Mouse (Mus musculus) olfactory bulb, adult 2 months (tissue): ENCODE measurements at regions not wholly inside any gene's neighbourhood (a gene's known extent, or its start where the extent isn't known, plus 50 kb on each side); places are given as distances from the start of the nearest gene placed in this dataset.
"Not testable (repeated sequence)": the region's sequence is repeated elsewhere in the genome, so short reads cannot be mapped to it uniquely, and the experiment has no call there.

Source experiments
- H3K27ac ChIP-seq: fragments of 200-500 bp; 2 replicates; pipeline ENCODE4 v1.5.1; 2012; ENCODE audit warnings: low read depth, low read length; ENCODE audit not compliant: insufficient read depth
- H3K4me1 ChIP-seq: fragments of 200-500 bp; 2 replicates; pipeline ENCODE4 v1.6.1; 2012; ENCODE audit warnings: low read length; ENCODE audit not compliant: control insufficient read depth, insufficient read depth
- H3K4me3 ChIP-seq: fragments of 200-500 bp; 2 replicates; pipeline ENCODE4 v1.5.1; 2012; ENCODE audit warnings: mild to moderate bottlenecking, low read depth, low read length, moderate library complexity; ENCODE audit not compliant: insufficient read depth
- POLR2A ChIP-seq: fragments of 200-500 bp; IDR thresholded peaks from 2 replicates; pipeline ENCODE4 v1.6.1; 2012; ENCODE audit warnings: mild to moderate bottlenecking, low read depth, low read length, moderate library complexity; ENCODE audit not compliant: insufficient read depth
- WGBS: fragments of 180-500 bp; shearing (Covaris S2); methylation state at CpG from one replicate; pipeline ENCODE4 v1.1.7; 2018; 5-methylcytosine and 5-hydroxymethylcytosine counted together

DNA sequence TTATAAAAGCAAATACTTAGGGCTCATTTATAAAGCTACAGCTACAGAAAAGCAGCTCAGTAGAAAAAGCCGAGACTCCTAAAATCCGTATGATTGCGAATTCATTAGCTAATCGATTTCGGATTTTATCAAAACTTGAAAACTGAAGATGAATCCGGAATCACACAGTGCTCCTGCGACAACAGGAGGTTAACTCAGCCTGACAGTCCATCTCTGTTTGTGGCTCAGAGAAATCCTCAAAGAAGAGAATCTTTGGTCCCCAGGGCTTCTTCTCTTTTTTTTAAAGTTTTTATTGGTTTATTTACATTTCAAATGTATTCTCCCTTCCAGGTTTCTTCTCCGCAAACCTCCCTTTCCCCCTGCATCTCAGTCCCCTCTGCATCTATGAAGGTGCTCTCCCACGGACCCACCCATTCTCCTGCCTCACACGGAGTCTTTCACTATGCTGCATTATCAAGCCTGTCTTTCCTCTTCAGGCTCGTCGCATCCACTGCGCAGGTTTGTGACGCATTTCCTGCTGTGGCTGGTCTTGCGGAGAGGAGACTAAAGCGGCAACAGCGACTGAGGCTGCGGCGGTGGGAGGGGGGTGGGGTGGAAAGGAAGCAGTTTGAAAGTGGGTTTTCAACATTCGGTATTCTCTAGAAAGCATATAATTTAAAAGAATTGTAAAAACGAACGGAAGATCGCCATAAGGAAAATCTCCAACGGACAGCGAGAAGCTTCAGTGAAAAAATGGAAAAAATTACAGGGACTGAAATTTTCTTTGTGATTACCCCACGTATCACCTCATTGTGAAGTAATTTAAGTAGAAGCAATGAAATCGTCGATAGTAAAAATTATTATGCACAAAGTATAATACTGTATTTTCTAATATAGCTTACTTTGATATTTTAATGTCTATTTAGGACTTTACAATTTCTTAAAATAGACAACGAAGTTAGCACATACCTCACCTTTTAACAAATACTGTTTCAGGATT, 482.5 kb upstream of the Snrpn start:
- not testable (repeated sequence) for H3K27ac ChIP-seq, H3K4me1 ChIP-seq
- TF ChIP-seq POLR2A: peak; percentile 43; the same call in 1 of the 2 replicates
- H3K4me3 ChIP-seq: peak overlapping the region; percentile 27
- 27% methylated on average over 29 of the region's 29 CpGs for WGBS

DNA sequence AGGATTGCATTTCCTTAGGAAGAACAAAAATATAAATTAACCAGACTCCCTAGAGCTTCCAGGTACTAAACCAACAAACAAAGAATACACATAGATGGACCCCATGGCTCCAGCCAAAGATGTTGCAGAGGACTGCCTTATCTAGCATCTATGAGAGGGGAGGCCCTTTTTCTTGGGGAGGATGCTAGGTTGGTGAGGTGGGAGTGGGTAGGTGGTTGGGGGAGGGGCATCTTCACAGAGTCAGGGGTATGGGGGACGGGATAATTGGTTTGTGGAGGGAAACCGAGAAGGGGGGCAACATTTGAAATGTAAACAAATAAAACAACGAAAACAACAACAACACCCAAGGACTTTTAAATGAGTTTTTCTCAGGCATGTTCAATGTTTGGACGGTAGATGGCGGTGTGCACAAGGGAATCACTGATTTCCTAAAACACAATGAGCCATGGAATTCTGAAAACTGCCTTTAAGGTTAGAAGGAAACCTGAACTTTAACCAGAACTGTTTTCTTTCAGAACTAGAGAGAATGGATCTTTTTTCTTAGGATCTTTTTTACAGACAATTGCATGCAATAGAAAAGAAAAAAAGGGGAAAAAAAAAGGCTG, 477.2 kb upstream of the Snrpn start:
- 12% methylated on average over 5 of the region's 5 CpGs for WGBS
- H3K27ac ChIP-seq, H3K4me1 ChIP-seq, H3K4me3 ChIP-seq: not testable (repeated sequence)
